Comparison of ENCODE assay signal across 19 mouse cellular contexts in genomic region chr17:47114736-47115135, GRCm38 (mm10).
DNase-seq lines count a peak whose midpoint lies in the region; ATAC-seq and TF ChIP-seq lines count a peak whose summit lies in the region.
"Had no signal": no experiment of that assay in that cellular context is flagged by ENCODE, and none has a peak within 500 bp of the region (broad histone marks: within the 10 kb centered on the region; RNA-seq: fewer than 3 reads in every experiment).

No protein-coding gene starts in this region.

- peaks cover 7% of the 10 kb centered on the region for H3K4me1 ChIP-seq in kidney, embryonic 15.5 days
- no peaks in the 10 kb centered on the region for H3K4me1 ChIP-seq in kidney, adult 2 months (ENCODE audit: control insufficient read depth, insufficient read depth, low read length)
- no peaks in the 10 kb centered on the region for H3K4me1 ChIP-seq in midbrain, embryonic 13.5 days (replicated peaks)
- H3K4me1 ChIP-seq in midbrain, embryonic 16.5 days (ENCODE audit: control insufficient read depth, insufficient read depth, low read length) = no peaks in the 10 kb centered on the region; the same call in 1 of the 2 replicates
- H3K4me1 ChIP-seq: embryonic facial prominence, embryonic 13.5 days; forebrain, embryonic 12.5 days; hindbrain, embryonic 13.5 days had no signal

- no peak overlapping the region for H3K9ac ChIP-seq in kidney, embryonic 15.5 days
- H3K9ac ChIP-seq in midbrain, embryonic 13.5 days (replicated peaks) = no peak overlapping the region
- H3K9ac ChIP-seq in midbrain, embryonic 16.5 days (ENCODE audit: low read depth, low read length) = no peak overlapping the region
- H3K9ac ChIP-seq: embryonic facial prominence, embryonic 13.5 days; forebrain, embryonic 12.5 days; forebrain, postnatal 0 days; hindbrain, embryonic 13.5 days had no signal

- ATAC-seq in kidney, embryonic 15.5 days (replicated peaks; ENCODE audit: low FRiP score) = no peak
- no peak for ATAC-seq in midbrain, embryonic 13.5 days
- no peak for ATAC-seq in midbrain, embryonic 16.5 days
- ATAC-seq in cerebellum, adult (ENCODE audit: insufficient number of reproducible peaks, low FRiP score, low TSS enrichment) = no peak
- ATAC-seq: forebrain, postnatal 0 days; hindbrain, postnatal 0 days had no signal

- H3K27me3 ChIP-seq in kidney, embryonic 15.5 days = no peaks in the 10 kb centered on the region
- H3K27me3 ChIP-seq in kidney, adult 2 months (replicated peaks; ENCODE audit: control insufficient read depth, insufficient read depth, low read length) = no peaks in the 10 kb centered on the region
- H3K27me3 ChIP-seq in midbrain, embryonic 13.5 days = no peaks in the 10 kb centered on the region
- no peaks in the 10 kb centered on the region for H3K27me3 ChIP-seq in midbrain, embryonic 16.5 days (ENCODE audit: control insufficient read depth, insufficient read depth, low read depth, low read length)
- H3K27me3 ChIP-seq: embryonic facial prominence, embryonic 13.5 days; forebrain, embryonic 12.5 days; hindbrain, embryonic 13.5 days had no signal

- TF ChIP-seq POLR2A in kidney, adult 2 months (IDR thresholded peaks at IDR 0.05; ENCODE audit: low read depth, low read length) = no peak

- H3K27ac ChIP-seq in kidney, embryonic 15.5 days = 0 out of 2 replicates have a peak overlapping the region, but pooled peaks have one; percentile 37
- H3K27ac ChIP-seq in kidney, adult 2 months (ENCODE audit: insufficient read depth, low read depth, low read length) = no peak overlapping the region
- 0 out of 2 replicates have a peak overlapping the region, but pooled peaks have one; percentile 16 for H3K27ac ChIP-seq in midbrain, embryonic 13.5 days
- no peak overlapping the region for H3K27ac ChIP-seq in midbrain, embryonic 16.5 days (ENCODE audit: low read length)
- H3K27ac ChIP-seq in layer of hippocampus, adult 2 months = no peak overlapping the region
- H3K27ac ChIP-seq: embryonic facial prominence, embryonic 13.5 days; forebrain, embryonic 12.5 days; gastrocnemius, adult 2 months; hindbrain, embryonic 13.5 days; hindbrain, postnatal 0 days had no signal

- 66% methylated on average over 7 of the region's 7 CpGs for WGBS in kidney, embryonic 15.5 days
- 68% methylated on average over 7 of the region's 7 CpGs for WGBS in kidney, adult 2 months
- WGBS in midbrain, embryonic 13.5 days = 87% methylated on average over 7 of the region's 7 CpGs
- WGBS in midbrain, embryonic 16.5 days = 83% methylated on average over 7 of the region's 7 CpGs

- no peaks in the 10 kb centered on the region for H3K36me3 ChIP-seq in kidney, embryonic 15.5 days
- H3K36me3 ChIP-seq in kidney, adult 2 months (ENCODE audit: control insufficient read depth, insufficient read depth, low read length) = no peaks in the 10 kb centered on the region
- no peaks in the 10 kb centered on the region for H3K36me3 ChIP-seq in midbrain, embryonic 13.5 days
- H3K36me3 ChIP-seq in midbrain, embryonic 16.5 days (ENCODE audit: control insufficient read depth, insufficient read depth, low read length) = no peaks in the 10 kb centered on the region
- H3K36me3 ChIP-seq: embryonic facial prominence, embryonic 13.5 days; forebrain, embryonic 12.5 days; hindbrain, embryonic 13.5 days had no signal

- H3K4me2 ChIP-seq in kidney, embryonic 15.5 days = no peak overlapping the region
- no peak overlapping the region for H3K4me2 ChIP-seq in midbrain, embryonic 13.5 days (replicated peaks)
- H3K4me2 ChIP-seq in midbrain, embryonic 16.5 days (ENCODE audit: low read length) = no peak overlapping the region
- H3K4me2 ChIP-seq: embryonic facial prominence, embryonic 13.5 days; forebrain, embryonic 12.5 days; hindbrain, embryonic 13.5 days had no signal

- DNase-seq in kidney, adult 2 months = no peak
- DNase-seq in adrenal gland, adult 2 months = peak; percentile 86
- DNase-seq in adrenal gland, postnatal 25 days = peak; percentile 48
- DNase-seq in layer of hippocampus, adult 2 months (ENCODE audit: low spot score in 2 of 2) = no peak
- DNase-seq: cerebellum, adult 18-20 months; cerebellum, adult 9-11 months; cerebellum, postnatal 36 days; forebrain, postnatal 0 days; gastrocnemius, adult 2 months; gastrocnemius, postnatal 25 days; heart, postnatal 10 days had no signal

- no peaks in the 10 kb centered on the region for H3K9me3 ChIP-seq in kidney, embryonic 15.5 days (replicated peaks)
- H3K9me3 ChIP-seq in midbrain, embryonic 13.5 days = no peaks in the 10 kb centered on the region
- H3K9me3 ChIP-seq in midbrain, embryonic 16.5 days (replicated peaks; ENCODE audit: control insufficient read depth, low read length, poor library complexity, severe bottlenecking) = no peaks in the 10 kb centered on the region
- H3K9me3 ChIP-seq: embryonic facial prominence, embryonic 13.5 days; forebrain, embryonic 12.5 days; hindbrain, embryonic 13.5 days had no signal

- TF ChIP-seq CTCF in kidney, adult 2 months (conservative IDR thresholded peaks at IDR 0.05; ENCODE audit: insufficient read depth, insufficient read length, low read depth, low read length) = no peak
- TF ChIP-seq CTCF in layer of hippocampus, adult 2 months (conservative IDR thresholded peaks at IDR 0.05) = no peak

- no peak overlapping the region for H3K4me3 ChIP-seq in kidney, embryonic 15.5 days (replicated peaks)
- H3K4me3 ChIP-seq in kidney, adult 2 months (ENCODE audit: insufficient read depth, low read depth, low read length) = no peak overlapping the region
- H3K4me3 ChIP-seq in midbrain, embryonic 13.5 days (replicated peaks) = no peak overlapping the region
- H3K4me3 ChIP-seq in midbrain, embryonic 16.5 days (ENCODE audit: low read depth, low read length) = no peak overlapping the region
- no peak overlapping the region for H3K4me3 ChIP-seq in layer of hippocampus, adult 2 months
- H3K4me3 ChIP-seq: embryonic facial prominence, embryonic 13.5 days; forebrain, embryonic 12.5 days; gastrocnemius, adult 2 months; hindbrain, embryonic 13.5 days had no signal

Comparison
In these comparisons a context has a peak if more than half of its experiments do, and no peak if none do; other contexts are left out.
1. H3K27ac ChIP-seq: peak in kidney, embryonic 15.5 days (single experiment) and midbrain, embryonic 13.5 days (single experiment); none in kidney, adult 2 months (single experiment), midbrain, embryonic 16.5 days (single experiment) and layer of hippocampus, adult 2 months (single experiment).
2. DNase-seq: peak in adrenal gland, adult 2 months (single experiment) and adrenal gland, postnatal 25 days (single experiment); none in kidney, adult 2 months (single experiment) and layer of hippocampus, adult 2 months (0 of 2).